Mouse (Mus musculus) myocyte (in vitro differentiated cells): Measurements from ENCODE around the gene Lfng. TPM values are rescaled to one million over a fixed set of nuclear protein-coding genes. Genes with fewer than 3 reads are reported as not detected.

Experiments used
- H3K27me3 ChIP-seq: one replicate; pipeline ENCODE4 v1.6.1; 2011; ENCODE audit not compliant: control insufficient read depth, insufficient read depth, insufficient read length
- H3K36me3 ChIP-seq: one replicate; pipeline ENCODE4 v1.6.1; 2011; ENCODE audit not compliant: control insufficient read depth, insufficient read depth
- H3K4me2 ChIP-seq: one replicate; pipeline ENCODE4 v1.6.1; 2011; ENCODE audit warnings: low read depth, control low read depth
- H3K4me3 ChIP-seq: one replicate; pipeline ENCODE4 v1.5.1; 2011; ENCODE audit warnings: mild to moderate bottlenecking, control low read depth, moderate library complexity
- H3K79me2 ChIP-seq: one replicate; pipeline ENCODE4 v1.6.1; 2011; ENCODE audit not compliant: control insufficient read depth, insufficient read depth
- H3ac ChIP-seq: one replicate; pipeline ENCODE4 v1.6.1; 2011; ENCODE audit not compliant: control insufficient read depth, insufficient read length
- CEBPB ChIP-seq: IDR thresholded peaks from 2 replicates; pipeline ENCODE4 v1.6.1; 2011; ENCODE audit warnings: mild to moderate bottlenecking, moderate library complexity; ENCODE audit not compliant: poor library complexity, insufficient read depth, severe bottlenecking
- E2F4 ChIP-seq: IDR thresholded peaks from one replicate; pipeline ENCODE4 v1.6.1; 2011; ENCODE audit warnings: mild to moderate bottlenecking, control low read depth, moderate library complexity; ENCODE audit not compliant: insufficient read depth
- MAX ChIP-seq: IDR thresholded peaks from one replicate; pipeline ENCODE4 v1.6.1; 2011; ENCODE audit warnings: low read depth, mild to moderate bottlenecking, control low read depth
- MYOD1 ChIP-seq, 3 experiments: IDR thresholded peaks; one replicate each; pipeline ENCODE4 v1.6.1; 2011; ENCODE audit warnings: control low read depth in 2 of 3, low read depth in 2 of 3, mild to moderate bottlenecking in 2 of 3, moderate library complexity in 1 of 3; ENCODE audit not compliant: insufficient read length in 2 of 3, control insufficient read depth in 1 of 3
- MYOG ChIP-seq, 3 experiments: IDR thresholded peaks; one replicate each; pipeline ENCODE4 v1.6.1; 2011; ENCODE audit warnings: control low read depth in 2 of 3, low read depth in 2 of 3, mild to moderate bottlenecking in 2 of 3; ENCODE audit not compliant: insufficient read length in 2 of 3, control insufficient read depth in 1 of 3, insufficient read depth in 1 of 3
- POLR2A ChIP-seq: IDR thresholded peaks from one replicate; pipeline ENCODE4 v1.6.1; 2011; ENCODE audit warnings: low read depth, mild to moderate bottlenecking, control low read depth, moderate library complexity; ENCODE audit not compliant: insufficient read length
- POLR2AphosphoS2 ChIP-seq: IDR thresholded peaks from one replicate; pipeline ENCODE4 v1.6.1; 2011; ENCODE audit warnings: low read depth, control low read depth; ENCODE audit not compliant: insufficient read length
- REST ChIP-seq: IDR thresholded peaks from one replicate; pipeline ENCODE4 v1.6.1; 2011; ENCODE audit warnings: mild to moderate bottlenecking, control low read depth, moderate library complexity; ENCODE audit not compliant: insufficient read depth, insufficient read length
- SRF ChIP-seq: IDR thresholded peaks from one replicate; pipeline ENCODE4 v1.6.1; 2011; ENCODE audit warnings: low read depth; ENCODE audit not compliant: control insufficient read depth, insufficient read length
- TCF12 ChIP-seq: IDR thresholded peaks from one replicate; pipeline ENCODE4 v1.6.1; 2011; ENCODE audit warnings: mild to moderate bottlenecking, control low read depth; ENCODE audit not compliant: poor library complexity, insufficient read depth, severe bottlenecking
- TCF3 ChIP-seq: IDR thresholded peaks from one replicate; pipeline ENCODE4 v1.6.1; 2011; ENCODE audit warnings: low read depth, control low read depth; ENCODE audit not compliant: insufficient read length
- USF1 ChIP-seq: IDR thresholded peaks from one replicate; pipeline ENCODE4 v1.6.1; 2011; ENCODE audit warnings: low read depth, mild to moderate bottlenecking, control low read depth, moderate library complexity
- polyA plus RNA-seq: library from polyadenylated mRNA; unstranded; fragments of >200 nt; fragmentation: generic; extraction: Trizol; gene quantifications from one replicate; pipeline ENCODE4 v1.2.1, GENCODE M21; 2012; ENCODE audit warnings: missing spikeins

The Lfng gene
- polyA plus RNA-seq, 1 experiment, result 3.1 TPM

DNA sequence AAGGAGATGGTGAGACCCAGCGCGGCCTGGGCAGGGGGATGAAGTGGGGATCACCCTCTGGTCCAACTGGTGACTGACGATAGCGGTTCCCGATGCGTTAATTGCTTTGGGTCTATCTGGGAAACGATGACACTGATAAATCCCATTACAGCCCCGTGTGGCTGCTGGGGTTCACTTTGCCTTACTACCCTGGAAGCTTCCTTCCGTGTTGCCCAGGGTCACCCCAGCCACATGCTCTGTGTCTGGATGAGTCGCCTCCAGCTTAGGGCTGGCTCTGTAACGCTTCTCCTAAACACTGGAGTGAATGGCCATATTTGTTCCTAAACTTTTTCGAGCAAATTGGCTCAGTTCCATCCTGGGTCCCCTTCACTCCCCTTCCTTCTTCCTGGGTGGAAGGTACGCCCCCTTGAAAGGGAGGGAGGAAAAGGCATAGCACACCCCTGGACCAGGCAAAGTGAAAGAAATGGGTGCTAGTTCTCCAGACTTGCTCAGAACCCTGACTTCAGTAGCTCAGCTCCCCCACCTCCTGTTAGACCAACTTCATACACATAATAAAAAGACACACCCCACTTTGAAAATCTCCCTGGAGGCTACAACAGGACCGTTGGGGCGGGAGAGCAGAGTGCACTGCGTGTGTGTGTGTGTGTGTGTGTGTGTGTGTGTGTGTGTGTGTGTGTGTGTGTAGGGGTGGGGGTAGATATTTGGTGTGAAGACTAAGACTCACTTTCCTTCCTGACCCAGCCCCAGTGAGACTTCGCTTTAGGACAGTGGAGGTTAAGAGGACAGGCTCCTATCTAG lies 915 bp downstream of the Lfng start:
- TF ChIP-seq REST (no peak), MYOG (IDR thresholded peaks at IDR 0.05; ENCODE audit: control insufficient read depth in 1 of 3, insufficient read depth in 1 of 3, insufficient read length in 2 of 3, low read depth in 2 of 3) (no peak), USF1 (no peak), E2F4 (no peak), MAX (no peak), SRF (no peak), POLR2A (no peak), POLR2AphosphoS2 (no peak), CEBPB (no peak), TCF3 (no peak), TCF12 (no peak), MYOD1 (IDR thresholded peaks at IDR 0.05; ENCODE audit: control insufficient read depth in 1 of 3, insufficient read length in 2 of 3, low read depth in 2 of 3) (no peak)
- Histone ChIP-seq H3K36me3 (no peaks in the 10 kb centered on the region), H3K4me2 (peak overlapping the region; percentile 95), H3K79me2 (peaks cover 8% of the 10 kb centered on the region), H3K4me3 (peak overlapping the region; percentile 43), H3ac (peak overlapping the region; percentile 9), H3K27me3 (no peaks in the 10 kb centered on the region)

DNA sequence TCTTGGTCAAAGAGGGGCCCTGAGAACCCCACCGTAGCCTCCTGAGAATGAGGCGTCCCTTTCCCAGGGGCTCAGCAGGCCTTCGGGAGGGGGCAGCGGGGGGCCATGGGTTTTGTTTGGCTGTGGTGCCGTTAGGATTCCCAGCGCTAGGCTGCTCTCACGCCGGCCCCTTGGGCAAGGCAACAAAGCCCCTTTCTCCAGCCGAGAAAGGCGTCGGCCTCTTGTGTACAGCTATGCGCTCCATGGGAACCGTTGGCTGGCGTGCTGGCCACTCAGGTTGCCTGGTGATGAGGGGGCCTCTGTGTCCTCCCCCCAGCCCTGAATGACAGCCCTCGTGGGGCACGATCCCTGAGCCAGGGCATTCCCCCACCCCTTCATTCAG lies 1.5 kb downstream of the Lfng start:
- no peaks in the 10 kb centered on the region for H3K36me3 ChIP-seq
- H3K4me3 ChIP-seq, result peak overlapping the region; percentile 43
- peak overlapping the region; percentile 9 for H3ac ChIP-seq
- TF ChIP-seq MYOG (IDR thresholded peaks at IDR 0.05; ENCODE audit: control insufficient read depth in 1 of 3, insufficient read depth in 1 of 3, insufficient read length in 2 of 3, low read depth in 2 of 3), result no peak
- TF ChIP-seq TCF12, result no peak
- TF ChIP-seq CEBPB, result no peak
- TF ChIP-seq REST, result no peak
- TF ChIP-seq MAX, result no peak
- TF ChIP-seq MYOD1 (IDR thresholded peaks at IDR 0.05; ENCODE audit: control insufficient read depth in 1 of 3, insufficient read length in 2 of 3, low read depth in 2 of 3), result no peak
- no peak for TF ChIP-seq TCF3
- TF ChIP-seq POLR2A, result no peak
- no peak for TF ChIP-seq SRF
- no peak for TF ChIP-seq E2F4
- TF ChIP-seq POLR2AphosphoS2, result no peak
- no peak for TF ChIP-seq USF1
- peak overlapping the region; percentile 95 for H3K4me2 ChIP-seq
- H3K79me2 ChIP-seq, result peaks cover 8% of the 10 kb centered on the region
- no peaks in the 10 kb centered on the region for H3K27me3 ChIP-seq

- TF ChIP-seq SRF, result no peak
- TF ChIP-seq MYOD1 (IDR thresholded peaks at IDR 0.05; ENCODE audit: control insufficient read depth in 1 of 3, insufficient read length in 2 of 3, low read depth in 2 of 3), result no peak
- peak in 1 of 3 experiments; percentile 14 for TF ChIP-seq MYOG (IDR thresholded peaks at IDR 0.05; ENCODE audit: control insufficient read depth in 1 of 3, insufficient read depth in 1 of 3, insufficient read length in 2 of 3, low read depth in 2 of 3)
- no peak for TF ChIP-seq TCF12
- peak; percentile 15 for TF ChIP-seq POLR2A
- no peaks in the 10 kb centered on the region for H3K27me3 ChIP-seq
- peaks cover 8% of the 10 kb centered on the region for H3K79me2 ChIP-seq
- H3K4me2 ChIP-seq, result peak overlapping the region; percentile 95
- H3K36me3 ChIP-seq, result no peaks in the 10 kb centered on the region
- H3K4me3 ChIP-seq, result peak overlapping the region; percentile 43
- no peak overlapping the region for H3ac ChIP-seq
Observed at GRCm38 (mm10) chr5:140609511-140610272, 2.6 kb downstream of the Lfng start.

DNA sequence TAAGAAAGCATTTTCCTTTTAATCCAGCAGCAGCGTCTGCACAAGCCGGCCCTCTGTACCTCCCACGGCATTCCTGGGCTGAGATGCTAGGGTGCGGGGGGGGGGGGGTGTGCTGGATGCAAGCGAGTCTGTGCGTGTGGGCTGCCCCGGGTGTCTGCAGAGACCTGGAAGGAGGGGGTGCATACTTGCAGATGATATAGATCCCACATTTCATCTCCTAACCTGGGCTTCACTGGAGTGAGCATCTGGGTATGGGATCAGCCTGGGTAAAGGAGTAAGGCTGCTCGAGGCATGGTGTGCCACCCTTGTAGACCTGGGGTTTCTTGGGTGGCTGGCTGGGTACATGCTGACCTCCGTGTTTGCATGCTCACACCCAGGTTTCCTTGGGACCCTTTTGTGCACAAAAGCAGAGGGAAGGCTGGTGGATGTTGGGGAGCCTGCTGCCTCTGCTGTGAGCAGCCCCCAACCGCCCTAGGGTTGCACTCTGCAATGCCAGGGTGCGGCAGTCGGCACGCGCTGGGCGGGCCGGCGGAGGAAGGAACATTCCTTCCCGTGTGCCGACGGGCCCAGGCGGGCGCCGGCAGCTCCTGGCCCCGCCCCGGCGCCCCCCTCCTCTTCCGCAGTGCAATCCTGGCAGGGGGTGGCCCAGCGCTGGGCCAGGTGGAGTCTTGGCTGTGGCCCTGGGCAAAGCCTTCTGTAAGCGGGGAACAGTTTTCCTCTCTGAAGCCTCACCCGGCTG lies 3.3 kb downstream of the Lfng start:
- H3K4me3 ChIP-seq, result peak overlapping the region; percentile 43
- TF ChIP-seq POLR2A (peak; percentile 44), SRF (no peak), MYOD1 (IDR thresholded peaks at IDR 0.05; ENCODE audit: control insufficient read depth in 1 of 3, insufficient read length in 2 of 3, low read depth in 2 of 3) (no peak)
- no peaks in the 10 kb centered on the region for H3K27me3 ChIP-seq
- H3K36me3 ChIP-seq, result no peaks in the 10 kb centered on the region
- peaks cover 8% of the 10 kb centered on the region for H3K79me2 ChIP-seq
- H3K4me2 ChIP-seq, result peak overlapping the region; percentile 95
- no peak overlapping the region for H3ac ChIP-seq
